Mouse (Mus musculus): ENCODE results near the gene Alyref.

DNA sequence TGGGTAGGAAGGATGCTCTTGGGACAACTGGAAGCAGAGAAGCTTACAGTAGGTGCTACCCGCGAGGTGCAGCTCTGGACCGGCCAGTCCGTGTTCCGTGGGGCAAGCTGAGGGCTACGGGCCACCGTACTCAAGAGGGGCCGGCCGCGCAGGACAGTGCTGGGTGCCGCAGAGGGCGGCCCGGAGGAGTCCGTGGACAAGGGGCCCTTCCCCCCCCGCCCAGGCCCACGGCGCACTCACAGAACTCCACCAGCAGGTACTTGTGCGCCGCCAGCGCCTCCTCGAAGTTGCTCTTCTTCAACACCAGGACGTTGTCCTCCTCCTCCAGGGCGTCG is 25.8 kb downstream of the Alyref start:
- TF ChIP-seq CTCF (IDR thresholded peaks at IDR 0.05), result 0 out of 2 replicates have a peak, but pooled peaks have one; percentile 14
- no peak for TF ChIP-seq EP300 (IDR thresholded peaks at IDR 0.05)

All from lung, postnatal 0 days (tissue).